Mouse (Mus musculus): ENCODE measurements around the gene Gm10665. TPM values are rescaled to one million over a fixed set of nuclear protein-coding genes. Genes with fewer than 3 reads are reported as not detected.
"Not testable (repeated sequence)": the region's sequence is repeated elsewhere in the genome, so short reads cannot be mapped to it uniquely, and the experiment has no call there.

Gm10665 gene
- not detected for total RNA-seq (2021)
- long read RNA-seq, experiment 1: 0 reads
- long read RNA-seq, experiment 2: 0 reads

- not testable (repeated sequence) for H3K4me3 ChIP-seq; H3K27ac ChIP-seq; DNase-seq (ENCODE audit: low spot score in 2 of 2)
Measured at GRCm38 (mm10) chr7:22463975-22464374, at the start of gene Gm10665. Gene Gm10665 (minus strand): TSS chr7:22464075.

GRCm38 (mm10) chr7:22499578-22499977 is 35.7 kb upstream of the Gm10665 start, which contains the start of gene Vmn1r151:
Gene Vmn1r151 (minus strand): TSS chr7:22499678.
- not testable (repeated sequence) for H3K4me3 ChIP-seq

DNA sequence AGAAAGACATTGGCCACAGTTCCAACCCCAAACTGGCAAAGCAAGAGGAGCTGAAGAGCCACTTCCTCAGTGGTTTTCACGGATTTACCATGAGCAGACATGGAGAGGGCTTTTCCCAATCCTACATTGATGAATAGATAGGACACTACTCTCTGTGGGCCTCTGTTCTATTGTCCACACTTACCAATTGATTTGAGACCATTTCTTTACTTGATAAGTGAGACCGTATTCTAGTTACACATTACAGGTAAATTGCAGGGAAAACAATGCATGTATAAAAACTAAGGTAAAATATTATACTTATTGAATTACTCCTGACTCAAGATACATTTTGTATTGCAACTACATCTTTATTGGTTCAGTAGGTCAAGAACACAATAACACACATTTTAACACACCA is 25.7 kb downstream of the Gm10665 start, which contains the start of gene Vmn1r149:
Vmn1r149 (minus strand) TSS at position 101 of the 400 bp plus-strand sequence.
- DNase-seq (ENCODE audit: low spot score in 2 of 2); H3K27ac ChIP-seq; H3K4me3 ChIP-seq: not testable (repeated sequence)

More at GRCm38 (mm10) chr7:22499578-22499977, 35.7 kb upstream of the Gm10665 start, which contains the start of gene Vmn1r151:
- H3K27ac ChIP-seq; DNase-seq (ENCODE audit: low spot score in 2 of 2): not testable (repeated sequence)

DNA sequence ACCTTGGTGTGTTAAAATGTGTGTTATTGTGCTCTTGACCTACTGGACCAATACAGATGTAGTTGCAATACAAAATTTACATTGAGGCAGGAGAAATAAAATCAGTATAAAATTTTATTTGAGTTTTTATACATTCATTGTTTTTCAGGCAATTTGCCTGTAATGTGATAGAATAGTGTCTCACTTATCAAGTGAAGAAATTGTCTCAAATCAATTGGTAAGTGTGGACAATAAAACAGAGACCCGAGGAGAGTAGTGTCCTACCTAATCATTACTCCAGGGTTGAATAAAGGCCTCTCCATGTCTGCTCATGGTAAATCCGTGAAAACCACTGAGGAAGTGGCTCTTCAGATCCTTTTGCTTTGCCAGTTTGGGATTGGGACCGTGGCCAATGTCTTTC is 50.6 kb downstream of the Gm10665 start, which contains the start of gene Vmn1r148:
Vmn1r148 (plus strand) TSS at position 301 of the 400 bp plus-strand sequence.
- not testable (repeated sequence) for H3K4me3 ChIP-seq; DNase-seq (ENCODE audit: low spot score in 2 of 2); H3K27ac ChIP-seq

Other genes with a start within 250 kb of the Gm10665 start
- gene Gm8453, start 234.6 kb downstream of the Gm10665 start, total RNA-seq (2021): not detected
- not detected for gene Gm4187, start 134.4 kb downstream of the Gm10665 start, total RNA-seq (2021)
- not detected for gene Gm8660, start 93.0 kb downstream of the Gm10665 start, total RNA-seq (2021)
- not detected for gene Vmn1r148, start 50.5 kb downstream of the Gm10665 start, total RNA-seq (2021)
- not detected for gene Vmn1r149, start 25.8 kb downstream of the Gm10665 start, total RNA-seq (2021)
- gene Vmn1r151, start 35.6 kb upstream of the Gm10665 start, total RNA-seq (2021): not detected
- not detected for gene Vmn1r152, start 58.9 kb upstream of the Gm10665 start, total RNA-seq (2021)
- not detected for gene Gm8677, start 70.8 kb upstream of the Gm10665 start, total RNA-seq (2021)
- not detected for gene Gm4201, start 101.3 kb upstream of the Gm10665 start, total RNA-seq (2021)
- gene Gm4565, start 124.1 kb upstream of the Gm10665 start, total RNA-seq (2021): not detected
- not detected for gene Vmn1r155, start 193.9 kb upstream of the Gm10665 start, total RNA-seq (2021)
- gene Gm8693, start 228.2 kb upstream of the Gm10665 start, total RNA-seq (2021): not detected

All from layer of hippocampus, adult 2 months (tissue).